Mouse (Mus musculus) adrenal gland, postnatal 36 days (tissue): ENCODE results near the gene Magi2. TPM values are rescaled to one million over a fixed set of nuclear protein-coding genes. Genes with fewer than 3 reads are reported as not detected.

Experiments
- DNase-seq, 2 experiments: peaks; one replicate each; pipeline ENCODE4 v3.0.0; 2021; ENCODE audit warnings: mixed read lengths in 1 of 2
- total RNA-seq, 2 experiments: library from RNA; stranded (reverse); gene quantifications; 2 replicates each; pipeline ENCODE4 v1.2.3; 2021

The Magi2 gene
- total RNA-seq, 2 experiments from 2014 or later = 6.1 to 12.5 TPM

DNA sequence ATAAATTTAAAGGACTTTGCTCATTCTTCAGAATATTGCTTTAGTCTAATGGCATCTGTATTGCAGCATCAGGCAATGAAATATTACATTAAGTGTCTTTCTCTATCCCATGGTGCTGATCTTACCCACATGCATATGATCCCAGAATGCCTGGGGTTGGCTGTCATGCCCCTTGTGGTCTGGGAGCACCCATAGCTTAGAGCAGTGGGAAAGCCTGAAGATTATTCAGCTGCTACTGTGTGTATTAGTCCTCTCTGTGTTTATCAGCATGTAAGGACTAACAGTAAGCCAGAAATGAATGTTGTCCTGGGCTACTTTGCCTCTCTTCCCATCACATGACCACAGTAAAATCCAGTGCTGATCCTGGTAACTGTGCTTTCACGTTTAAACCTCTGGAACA, 1380.7 kb downstream of the Magi2 start:
- no peak for DNase-seq

DNA sequence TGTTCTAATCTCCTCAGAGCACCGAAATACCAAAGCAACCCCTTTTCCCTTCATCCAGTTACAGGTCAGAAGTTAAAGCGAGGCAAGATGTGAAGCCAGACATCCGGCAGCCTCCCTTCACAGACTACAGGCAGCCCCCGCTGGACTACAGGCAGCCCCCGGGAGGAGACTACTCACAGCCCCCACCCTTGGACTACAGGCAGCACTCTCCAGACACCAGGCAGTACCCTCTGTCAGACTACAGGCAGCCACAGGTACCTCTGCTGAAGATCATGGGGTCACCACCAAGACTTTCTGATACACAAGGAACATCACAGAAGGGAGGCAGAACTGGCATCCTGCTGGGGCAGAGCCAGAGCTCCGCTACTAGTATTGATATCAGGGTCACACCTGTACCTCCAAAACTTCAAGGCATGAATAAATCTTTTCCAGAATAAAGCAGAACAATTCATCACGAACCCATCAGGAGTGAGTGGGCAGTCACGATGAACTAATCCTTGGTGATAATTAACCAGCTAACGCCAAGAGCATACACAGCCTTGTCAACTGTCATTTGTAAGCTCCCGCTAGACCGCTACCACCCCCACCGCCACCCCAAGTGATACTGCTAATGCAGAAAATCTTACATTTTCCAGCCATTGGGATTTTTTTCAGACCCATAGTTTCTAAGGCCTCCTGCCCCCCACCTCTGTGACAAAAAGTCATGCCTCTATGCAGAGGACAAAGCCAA, 1382.5 kb downstream of the Magi2 start:
- DNase-seq = no peak

DNA sequence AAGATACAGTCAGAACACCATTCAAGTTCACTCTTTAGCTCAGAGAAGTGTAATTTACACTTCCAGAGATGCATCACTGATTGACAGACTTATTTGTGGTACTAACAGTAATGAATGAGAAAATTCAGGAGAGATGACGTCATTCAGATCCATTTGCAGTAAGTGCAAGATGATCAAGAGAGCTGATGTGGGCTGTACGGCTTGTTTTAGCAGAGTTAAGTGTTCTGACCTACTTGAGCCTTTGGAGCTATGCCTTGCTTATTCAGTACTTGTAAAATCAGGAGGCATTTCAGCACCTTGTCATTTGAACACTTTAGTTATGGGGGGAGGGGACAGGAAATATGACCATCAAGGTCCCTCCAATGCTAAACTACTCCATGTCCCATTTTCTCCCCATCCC, 1383.8 kb downstream of the Magi2 start:
- no peak for DNase-seq

DNA sequence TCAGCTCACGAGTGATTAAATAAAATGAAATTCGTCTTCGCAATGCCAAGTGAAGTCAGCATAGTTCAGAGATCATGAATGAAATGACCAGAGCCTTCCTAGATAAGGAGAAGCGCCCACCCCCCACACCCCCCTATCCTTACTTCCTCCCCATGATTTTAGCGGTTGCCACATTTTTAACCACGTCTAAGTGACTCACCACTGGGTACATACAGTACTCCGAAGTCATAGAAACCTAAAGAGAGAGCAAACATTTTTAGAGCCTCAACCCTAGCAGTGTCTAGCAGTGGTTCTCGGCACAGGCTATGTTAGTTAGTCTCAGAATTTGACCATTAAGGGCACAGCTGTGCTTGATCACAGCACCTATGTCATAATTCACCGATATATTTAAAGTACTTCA, 1385.8 kb downstream of the Magi2 start:
- DNase-seq = no peak

DNA sequence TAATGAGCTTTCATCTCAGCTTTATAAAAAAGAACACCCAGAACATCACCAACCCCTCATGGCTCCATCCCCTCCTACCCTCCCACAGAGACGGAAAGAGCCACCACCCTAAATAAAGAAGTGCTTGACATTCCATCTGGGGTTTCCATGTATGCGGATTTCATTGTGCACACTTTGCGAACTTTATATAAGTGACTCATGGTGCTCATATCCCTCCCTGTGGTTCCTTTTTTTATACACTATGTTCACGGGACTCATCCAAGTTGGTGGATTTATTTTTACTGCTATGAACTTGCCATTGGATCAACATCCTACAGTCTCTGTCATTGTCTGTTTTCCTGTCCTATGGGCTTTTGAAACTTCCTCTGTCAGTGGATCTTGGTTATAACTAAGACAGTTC, 1388.1 kb downstream of the Magi2 start:
- DNase-seq = no peak

DNA sequence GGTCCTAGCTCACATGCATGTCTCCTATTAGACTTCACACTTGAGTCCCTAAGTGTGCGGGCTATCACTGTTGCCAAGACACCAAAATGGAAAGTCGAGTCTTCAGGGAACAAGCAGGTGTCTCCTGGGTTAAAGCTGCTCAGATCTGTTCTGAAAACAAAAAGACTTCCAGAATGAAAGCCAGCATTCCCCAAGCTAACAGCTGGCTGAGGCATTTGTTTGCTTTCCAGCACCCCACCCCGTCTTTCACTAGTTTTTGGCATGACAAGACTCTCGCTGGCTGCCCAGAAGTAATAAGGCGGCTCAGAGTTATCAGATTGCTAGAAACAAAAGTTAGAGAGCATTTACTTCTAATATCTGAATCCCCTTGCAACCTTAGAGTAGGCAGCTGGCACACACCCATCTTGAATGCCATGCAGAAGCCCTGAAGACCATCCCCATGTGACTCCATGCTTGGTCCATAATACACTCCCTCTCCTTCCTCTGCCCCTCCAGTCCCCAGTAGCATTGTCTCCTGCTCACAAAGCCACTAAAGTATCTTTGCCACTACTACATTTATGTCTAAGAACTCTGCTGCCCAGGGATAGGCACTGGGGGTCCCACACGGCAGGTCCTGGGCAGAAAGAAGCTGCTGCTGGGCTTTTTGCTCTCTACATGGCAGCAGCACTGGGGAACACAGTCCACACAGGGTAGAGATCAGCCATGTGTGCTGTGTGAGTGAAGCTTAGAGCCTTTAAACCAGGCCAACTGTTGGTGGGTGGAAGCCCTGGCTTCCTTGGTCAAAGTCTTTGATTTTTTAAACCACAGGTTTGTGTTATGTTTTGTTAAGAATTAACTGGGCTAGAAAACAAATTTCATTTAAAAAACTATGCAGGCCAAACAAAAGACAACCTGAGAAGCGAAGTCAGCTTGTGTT, 1394.0 kb downstream of the Magi2 start:
- no peak for DNase-seq

DNA sequence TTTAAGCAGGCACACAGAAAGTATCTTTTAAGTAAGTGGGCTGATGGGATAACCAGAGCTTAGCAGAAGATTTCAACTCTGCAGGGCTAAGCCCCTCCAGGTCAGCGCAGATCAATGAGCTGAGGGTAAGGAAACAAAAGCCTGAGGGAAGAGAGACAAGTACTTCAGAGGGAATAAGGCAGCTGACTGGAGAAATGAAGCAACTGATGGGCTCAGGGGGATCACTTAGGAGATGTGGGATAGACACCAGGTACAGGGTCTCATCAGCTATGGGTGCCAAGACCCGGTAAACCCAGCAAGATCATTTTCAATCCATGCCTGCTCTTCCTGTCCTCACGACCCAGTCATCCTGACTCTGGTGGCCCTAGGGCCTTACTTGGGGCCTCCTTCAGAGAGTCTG, 1395.6 kb downstream of the Magi2 start:
- no peak for DNase-seq

DNA sequence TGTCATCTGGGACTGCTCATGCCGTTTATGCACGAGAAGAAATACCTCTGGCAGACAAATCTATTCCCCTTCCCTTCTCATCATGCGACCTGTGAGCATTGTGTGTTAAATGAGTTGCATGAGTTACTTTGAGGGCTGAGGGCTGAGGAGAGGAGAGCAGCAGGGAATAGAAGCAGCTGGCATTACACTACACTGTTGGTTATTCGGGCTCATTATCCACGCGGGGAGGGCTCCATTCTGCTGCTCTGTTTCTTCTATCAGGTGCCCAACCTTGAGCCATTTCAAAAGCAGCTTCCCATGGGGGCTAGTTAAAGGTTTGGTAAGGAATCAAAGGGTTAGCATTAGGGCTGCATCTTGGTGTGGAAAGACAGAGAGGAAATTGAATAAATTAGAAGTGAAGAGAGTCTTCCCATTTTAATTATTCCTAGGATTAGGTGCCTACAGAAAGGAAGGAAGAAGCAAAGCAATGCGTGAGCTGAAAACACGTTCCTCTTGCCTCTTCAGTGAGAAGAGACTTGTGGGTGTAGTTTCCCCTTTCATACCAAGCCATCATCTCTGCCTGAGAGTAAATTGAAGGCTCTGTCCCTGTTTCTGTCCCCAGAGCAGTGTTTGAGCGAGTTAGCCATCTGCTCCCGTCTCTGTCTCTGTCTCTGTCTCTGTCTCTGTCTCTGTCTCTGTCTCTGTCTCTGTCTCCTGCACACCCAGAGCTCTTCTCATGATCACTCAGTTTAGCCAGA, 1396.2 kb downstream of the Magi2 start:
- DNase-seq = no peak

DNA sequence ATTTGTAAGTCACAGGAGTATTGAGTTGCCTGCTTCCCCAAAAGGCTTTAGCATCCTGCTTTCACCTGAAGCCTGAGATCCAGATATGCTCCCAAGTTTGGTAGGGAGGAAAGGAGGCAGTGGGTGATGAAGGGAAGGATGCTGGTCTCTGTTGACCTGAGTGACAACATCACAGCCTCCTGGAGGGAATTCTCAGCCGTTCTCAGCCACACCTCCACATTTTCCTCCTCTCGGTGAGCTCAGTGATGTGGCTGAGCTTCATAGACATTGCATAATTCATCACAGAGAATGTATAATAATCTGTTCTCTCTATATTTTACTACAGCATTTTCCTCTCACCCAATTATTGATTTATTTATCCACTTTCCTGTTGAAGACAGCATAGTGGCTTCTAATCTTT, 1398.3 kb downstream of the Magi2 start:
- DNase-seq = no peak

DNA sequence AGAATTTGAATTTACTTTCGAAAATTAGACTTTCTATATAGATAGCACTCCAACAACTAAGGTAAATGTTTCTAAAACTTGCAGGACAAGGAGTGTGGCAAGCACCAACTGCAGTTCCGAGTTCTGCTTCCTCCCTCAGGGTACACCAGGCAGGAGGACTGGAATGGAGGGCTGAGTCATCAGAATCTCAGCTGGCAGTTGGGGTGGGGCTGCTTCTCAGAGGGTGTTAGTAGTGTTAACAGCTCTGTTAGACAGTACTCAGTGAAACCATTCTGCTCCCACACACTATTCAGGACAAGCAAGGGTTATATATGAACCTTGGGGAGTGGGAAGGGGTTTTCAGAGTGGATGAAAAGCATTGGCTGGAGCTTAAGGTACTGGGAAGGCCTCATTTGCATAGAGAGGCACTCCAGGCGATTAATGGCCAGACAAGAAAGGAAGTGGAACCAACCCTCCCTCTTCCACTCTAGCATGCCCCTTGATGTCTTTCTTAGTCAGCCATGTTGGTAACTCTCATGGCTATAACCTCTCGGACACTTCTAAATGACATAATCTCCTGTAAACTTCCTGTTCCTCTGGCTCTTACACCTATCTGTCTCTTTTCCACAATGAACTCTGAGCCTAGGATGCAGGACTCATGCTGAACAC, 1402.2 kb downstream of the Magi2 start:
- no peak for DNase-seq

DNA sequence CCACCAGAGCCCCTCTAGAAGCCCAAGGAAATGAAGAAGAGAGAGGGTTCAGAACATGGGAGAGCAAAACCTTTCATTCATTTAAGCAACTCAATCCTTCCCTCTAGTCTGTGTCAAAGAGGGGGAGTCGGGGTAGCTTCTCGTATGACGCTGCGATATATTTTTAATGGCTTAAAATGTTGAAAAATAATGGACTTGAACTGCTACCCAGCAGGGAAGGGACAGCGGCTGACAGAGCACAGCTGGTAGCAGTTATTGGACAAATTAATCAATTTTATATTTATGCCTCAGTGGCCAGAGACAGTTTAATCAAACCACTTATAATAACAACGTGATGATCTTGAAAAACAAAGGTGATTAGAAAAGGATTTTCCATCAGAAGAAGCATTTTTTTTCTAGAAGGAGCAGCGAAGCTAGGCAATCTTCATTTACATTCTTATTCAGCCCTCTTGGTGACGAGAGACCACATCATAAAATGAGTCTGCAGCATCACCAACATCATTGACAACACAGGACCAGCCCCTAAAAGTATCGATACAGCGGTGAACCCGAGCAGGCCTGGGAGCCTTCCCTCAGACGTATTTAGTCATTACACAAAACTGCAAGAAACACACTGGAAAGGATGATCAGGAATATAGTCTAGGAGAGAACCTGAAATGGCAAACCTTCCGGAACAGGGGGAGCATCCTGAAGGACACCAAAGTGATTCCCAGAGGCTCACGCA, 1407.4 kb downstream of the Magi2 start:
- no peak for DNase-seq

DNA sequence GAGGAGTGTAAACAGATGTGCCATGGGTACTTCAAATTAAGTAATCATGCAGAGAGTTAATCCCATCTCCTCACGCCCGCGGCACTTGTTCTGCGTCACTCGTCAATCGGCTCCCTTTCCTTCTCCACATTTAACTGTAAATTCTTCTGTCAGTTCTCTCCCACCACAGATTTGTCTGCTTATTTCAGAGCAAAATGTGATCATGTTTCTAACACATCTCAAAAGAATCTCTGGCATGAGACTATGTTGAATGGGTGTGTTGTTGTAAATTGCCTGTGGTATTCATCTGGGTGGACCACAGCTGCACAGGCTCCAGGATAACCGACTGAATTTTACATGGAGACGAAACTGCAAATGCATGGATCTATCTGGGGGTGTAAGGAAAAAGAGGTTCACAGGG, 1408.0 kb downstream of the Magi2 start:
- no peak for DNase-seq

DNA sequence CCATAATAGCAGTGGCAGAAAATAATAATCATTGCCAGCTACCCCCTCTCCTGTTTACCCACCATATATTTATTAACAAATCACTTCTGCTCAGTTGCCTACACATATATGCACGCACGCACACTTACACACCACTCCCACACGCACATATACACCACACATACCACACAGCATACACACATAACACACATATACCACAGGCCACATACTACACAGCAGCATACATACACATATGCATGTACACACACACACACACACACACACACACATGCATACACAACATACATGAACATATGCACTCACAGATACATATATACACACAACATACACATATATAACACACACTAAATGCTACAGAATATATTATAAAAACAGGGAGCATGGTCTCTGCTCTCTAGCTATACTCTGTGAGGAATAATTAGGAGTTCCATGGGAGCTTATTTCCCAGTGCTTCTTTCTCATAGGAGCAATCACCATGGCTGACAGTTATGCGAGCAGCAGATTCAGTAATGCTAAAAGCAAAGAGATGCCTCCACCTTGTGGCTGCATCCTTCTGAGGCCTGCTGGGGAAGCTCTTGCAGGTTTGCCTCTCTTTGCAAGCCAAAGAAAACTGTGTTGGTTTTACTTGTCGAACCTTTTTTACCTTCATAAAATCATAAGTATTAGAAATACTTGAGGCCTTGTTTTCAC, 1410.6 kb downstream of the Magi2 start:
- DNase-seq = no peak

DNA sequence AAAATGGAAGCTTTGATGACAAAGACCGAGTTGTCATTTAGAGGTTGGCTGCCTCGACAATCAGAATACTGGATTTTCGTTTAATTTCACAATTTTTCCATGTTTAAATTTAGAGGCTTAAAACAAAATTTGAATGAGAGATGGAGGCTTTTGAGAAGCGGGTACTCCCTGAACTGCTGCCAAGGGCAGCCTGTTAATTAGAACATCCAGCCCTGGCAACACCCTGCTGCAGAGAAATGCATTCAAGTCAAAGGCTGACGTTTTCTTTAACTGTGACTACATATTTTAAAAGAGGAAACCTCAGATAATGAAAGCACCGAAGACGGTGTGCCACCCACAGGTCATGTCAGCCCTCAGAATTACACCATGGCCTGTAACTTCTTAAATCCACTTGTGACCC, 1415.4 kb downstream of the Magi2 start:
- no peak for DNase-seq

DNA sequence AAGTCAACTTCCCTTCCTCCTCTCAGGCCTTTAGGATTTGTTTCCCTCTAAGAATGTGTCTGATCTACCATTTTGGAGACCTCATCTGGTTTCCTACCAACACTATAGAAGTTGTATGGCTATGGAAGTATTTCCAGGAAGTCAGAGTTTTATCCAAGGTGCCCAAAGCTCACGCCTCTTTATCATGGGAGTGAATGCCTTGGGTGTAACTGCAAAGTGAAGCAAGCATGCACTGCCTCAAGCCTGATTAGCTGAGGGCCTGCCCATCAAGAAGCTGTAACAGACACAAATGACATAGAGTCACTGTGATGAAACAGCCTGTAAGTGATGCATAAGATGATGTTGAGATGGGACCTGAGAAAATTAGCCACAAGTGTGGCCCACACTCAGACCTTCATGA, 1416.9 kb downstream of the Magi2 start:
- DNase-seq = no peak

DNA sequence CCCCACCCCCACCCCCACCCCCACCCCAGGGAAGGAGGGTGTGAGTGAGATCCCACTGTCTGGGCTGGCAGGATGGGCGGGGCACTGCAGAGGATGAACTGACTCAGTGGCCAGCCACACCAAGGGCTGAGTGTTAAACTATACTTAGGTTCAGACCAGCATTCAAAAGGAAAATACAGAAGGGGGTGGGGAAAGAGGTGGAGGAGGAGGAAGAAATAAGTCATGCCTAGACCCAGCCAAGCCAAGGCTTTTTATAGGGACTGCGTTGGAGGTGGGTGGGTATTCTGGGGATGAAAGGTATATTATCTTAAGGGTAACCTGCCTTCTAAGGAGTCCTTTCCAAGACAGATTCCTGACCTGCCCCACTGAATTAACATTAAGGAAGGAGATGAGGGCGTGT, 1420.1 kb downstream of the Magi2 start:
- no peak for DNase-seq

DNA sequence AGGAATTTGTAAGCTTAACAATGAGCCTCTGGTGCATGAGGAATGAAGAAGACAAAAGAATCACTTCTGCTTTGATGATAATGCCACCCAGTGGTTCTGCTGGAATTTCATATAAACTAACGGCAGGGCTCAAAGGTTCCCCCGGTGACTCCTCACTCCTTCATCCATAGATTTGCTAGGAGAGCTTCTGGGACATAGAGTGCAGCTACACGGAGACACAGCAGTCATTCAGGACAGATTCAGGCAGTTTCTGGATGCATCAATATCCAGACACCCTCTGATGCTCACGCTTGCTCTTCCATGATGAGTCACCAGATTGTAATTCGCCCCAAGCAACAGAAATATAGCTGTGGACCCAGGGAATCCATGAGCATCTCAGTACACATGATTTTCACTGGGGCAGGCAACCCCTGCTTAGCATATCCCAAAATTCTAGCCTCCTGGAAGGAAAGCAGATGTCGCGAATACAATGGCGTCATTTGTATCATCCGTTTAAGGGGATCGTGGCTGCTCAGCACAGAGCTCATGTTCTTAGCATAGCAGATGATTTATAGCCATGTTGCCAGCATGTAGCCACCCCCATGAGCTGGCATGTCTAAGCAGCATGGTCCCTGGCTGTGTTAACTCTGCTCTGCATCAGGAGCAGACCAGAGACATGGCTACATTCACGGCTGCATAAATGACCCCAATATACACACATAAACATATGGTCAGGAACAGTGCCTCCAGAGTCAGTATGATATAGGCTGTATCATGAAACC, 1426.8 kb downstream of the Magi2 start:
- no peak for DNase-seq

DNA sequence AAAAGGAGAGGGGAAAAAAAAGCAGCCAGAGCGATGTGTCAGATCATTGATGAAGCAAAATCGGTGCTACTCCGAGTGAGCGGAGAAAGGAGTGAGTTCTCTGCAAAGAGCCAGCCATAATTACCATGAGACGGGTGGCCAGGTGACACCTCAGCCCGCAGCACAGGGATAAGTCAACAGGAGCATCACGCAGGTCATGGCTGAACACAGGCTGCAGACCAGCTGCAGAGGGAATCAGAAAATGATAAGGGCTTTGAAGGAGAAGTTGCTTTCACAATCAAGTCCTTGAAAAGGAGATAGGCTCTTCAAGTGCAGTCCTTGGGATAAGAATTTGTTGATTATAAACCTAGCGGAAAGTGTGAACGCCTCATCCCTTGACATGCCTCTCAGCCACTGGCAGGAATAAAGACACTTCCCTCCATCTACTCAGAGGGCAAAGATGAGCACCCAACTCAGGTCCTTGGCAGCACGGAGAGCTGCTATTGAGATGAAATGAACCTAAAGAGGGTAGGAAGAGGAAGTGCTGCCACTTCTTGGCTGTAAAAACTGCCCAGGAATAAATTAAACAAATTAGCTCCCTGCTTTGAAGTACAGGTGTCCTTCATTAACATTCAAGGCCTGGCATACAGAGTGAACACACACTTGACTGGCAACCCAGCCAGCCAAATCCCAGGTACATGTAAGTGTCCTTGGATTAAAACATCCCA, 1428.1 kb downstream of the Magi2 start:
- peak in 1 of 2 experiments; percentile 5 for DNase-seq

DNA sequence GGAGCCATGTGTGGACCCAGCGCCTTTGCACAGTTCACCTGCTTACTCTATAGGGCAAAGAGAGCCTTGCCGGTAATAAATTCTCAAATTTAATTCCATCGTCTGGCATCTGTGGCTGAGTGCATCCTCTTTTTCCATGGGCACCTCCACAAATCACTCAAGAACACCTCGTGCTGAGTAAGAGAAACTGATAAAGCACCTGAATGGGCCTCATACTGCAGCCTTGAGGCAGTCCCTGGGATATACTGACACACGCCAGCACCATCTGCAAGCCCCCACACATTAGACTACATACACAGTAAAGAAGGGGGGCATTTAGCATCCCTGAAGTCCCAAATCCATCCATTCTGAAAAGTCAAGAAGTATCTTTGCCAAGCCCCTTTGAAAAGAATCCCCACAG, 1430.2 kb downstream of the Magi2 start:
- no peak for DNase-seq

DNA sequence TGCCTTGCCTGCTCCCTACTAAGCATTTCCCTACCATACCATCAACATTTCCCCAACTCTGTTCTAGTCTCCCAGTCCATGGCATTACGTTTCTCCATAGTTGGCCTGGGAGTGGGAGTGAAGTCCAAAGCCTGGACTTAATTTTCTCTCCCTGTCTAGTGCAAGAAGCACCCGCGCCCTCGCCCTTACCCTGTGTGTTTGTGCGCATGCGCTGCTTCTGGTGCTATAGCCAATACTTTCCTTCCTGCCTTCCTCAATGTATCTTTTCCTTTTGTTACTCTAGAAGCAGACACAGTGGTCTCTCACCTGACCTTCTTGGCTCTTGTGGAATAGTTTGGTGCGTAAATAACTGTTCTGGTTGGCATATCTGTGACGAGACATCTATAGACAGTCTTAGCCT, 1440.8 kb downstream of the Magi2 start:
- no peak for DNase-seq
